Mouse (Mus musculus) MEL (cell line): ENCODE measurements around the gene Slc41a1. TPM values are rescaled to one million over a fixed set of nuclear protein-coding genes. Genes with fewer than 3 reads are reported as not detected.

Source experiments
- DNase-seq: peaks from one replicate; pipeline ENCODE4 v3.0.0; 2011; ENCODE audit warnings: low read depth, low spot score
- H3K27ac ChIP-seq: 2 replicates; pipeline ENCODE4 v1.5.1; 2012; ENCODE audit warnings: low read depth, mild to moderate bottlenecking, control low read depth, low read length, moderate library complexity; ENCODE audit not compliant: control insufficient read depth
- H3K27me3 ChIP-seq, 2 experiments: fragments of 150-350 bp in 1 of 2; sonication (generic) in 1 of 2; 2 replicates each; pipeline ENCODE4 v1.6.1; 2012; ENCODE audit warnings: low read length in 2 of 2, mild to moderate bottlenecking in 2 of 2, improper control_type of control experiment in 1 of 2, moderate library complexity in 1 of 2; ENCODE audit not compliant: insufficient read depth in 2 of 2, control insufficient read depth in 1 of 2
- H3K36me3 ChIP-seq, 2 experiments: 2 replicates each; pipeline ENCODE4 v1.6.1; 2012 to 2014; ENCODE audit warnings: low read length in 2 of 2, improper control_type of control experiment in 1 of 2, inconsistent platforms in 1 of 2, mild to moderate bottlenecking in 1 of 2; ENCODE audit not compliant: insufficient read depth in 2 of 2, control insufficient read depth in 1 of 2
- H3K4me1 ChIP-seq, 2 experiments: fragments of 150-350 bp in 1 of 2; sonication (generic) in 1 of 2; 2 replicates each; pipeline ENCODE4 v1.6.1; 2012; ENCODE audit warnings: low read length in 2 of 2, improper control_type of control experiment in 1 of 2, mild to moderate bottlenecking in 1 of 2; ENCODE audit not compliant: insufficient read depth in 2 of 2, control insufficient read depth in 1 of 2
- H3K4me3 ChIP-seq, 2 experiments: fragments of 150-350 bp in 1 of 2; sonication (generic) in 1 of 2; 2 replicates each; pipeline ENCODE4 v1.5.1; 2012; ENCODE audit warnings: low read depth in 2 of 2, low read length in 2 of 2, mild to moderate bottlenecking in 2 of 2, moderate library complexity in 2 of 2, control low read depth in 1 of 2, improper control_type of control experiment in 1 of 2; ENCODE audit not compliant: control insufficient read depth in 1 of 2, insufficient read depth in 1 of 2
- H3K79me2 ChIP-seq: 2 replicates; pipeline ENCODE4 v1.6.1; 2012; ENCODE audit warnings: mild to moderate bottlenecking, low read length, moderate library complexity; ENCODE audit not compliant: control insufficient read depth, poor library complexity, insufficient read depth
- H3K9ac ChIP-seq: 2 replicates; pipeline ENCODE4 v1.6.1; 2012; ENCODE audit warnings: low read depth, mild to moderate bottlenecking, control low read depth, low read length, moderate library complexity; ENCODE audit not compliant: control insufficient read depth, poor library complexity, severe bottlenecking
- H3K9me3 ChIP-seq: fragments of 150-350 bp; sonication (generic); replicated peaks from 2 replicates; pipeline ENCODE4 v1.6.1; 2012; ENCODE audit warnings: mild to moderate bottlenecking, low read length, improper control_type of control experiment, moderate library complexity; ENCODE audit not compliant: insufficient read depth
- BHLHE40 ChIP-seq: IDR thresholded peaks from 2 replicates; pipeline ENCODE4 v1.6.1; 2012; ENCODE audit warnings: low read depth, mild to moderate bottlenecking, inconsistent platforms, low read length, improper control_type of control experiment, borderline replicate concordance
- CHD1 ChIP-seq: IDR thresholded peaks from 2 replicates; pipeline ENCODE4 v1.6.1; 2012; ENCODE audit warnings: low read depth, mild to moderate bottlenecking, inconsistent platforms, low read length, improper control_type of control experiment
- CHD2 ChIP-seq: IDR thresholded peaks from 2 replicates; pipeline ENCODE4 v1.6.1; 2011; ENCODE audit warnings: low read length, improper control_type of control experiment
- CTCF ChIP-seq, 3 experiments: IDR thresholded peaks in 2 of 3; conservative IDR thresholded peaks in 1 of 3; 2 replicates each; pipeline ENCODE4 v1.5.1; 2011 to 2012; ENCODE audit warnings: low read length in 3 of 3, low read depth in 2 of 3, mild to moderate bottlenecking in 2 of 3, improper control_type of control experiment in 1 of 3, inconsistent platforms in 1 of 3, mixed read lengths in 1 of 3, moderate library complexity in 1 of 3; ENCODE audit not compliant: control insufficient read depth in 1 of 3, insufficient read depth in 1 of 3, poor library complexity in 1 of 3, severe bottlenecking in 1 of 3
- HCFC1 ChIP-seq: IDR thresholded peaks from 2 replicates; pipeline ENCODE4 v1.6.1; 2012; ENCODE audit warnings: low read depth, mild to moderate bottlenecking, inconsistent platforms, low read length, improper control_type of control experiment, moderate library complexity
- MAFK ChIP-seq: IDR thresholded peaks from 2 replicates; pipeline ENCODE4 v1.6.1; 2011; ENCODE audit warnings: low read depth, mild to moderate bottlenecking, low read length, improper control_type of control experiment, borderline replicate concordance
- MAX ChIP-seq: IDR thresholded peaks from 2 replicates; pipeline ENCODE4 v1.6.1; 2011; ENCODE audit warnings: low read length, improper control_type of control experiment
- MEF2A ChIP-seq: IDR thresholded peaks from 2 replicates; pipeline ENCODE4 v1.6.1; 2014; ENCODE audit warnings: low read depth, mild to moderate bottlenecking, inconsistent platforms, low read length, improper control_type of control experiment; ENCODE audit not compliant: poor library complexity, insufficient replicate concordance, severe bottlenecking; ENCODE audit errors: extremely low read depth
- MXI1 ChIP-seq: IDR thresholded peaks from 2 replicates; pipeline ENCODE4 v1.6.1; 2011; ENCODE audit warnings: mild to moderate bottlenecking, low read depth, low read length, improper control_type of control experiment
- NELFE ChIP-seq: IDR thresholded peaks from 2 replicates; pipeline ENCODE4 v1.6.1; 2011; ENCODE audit warnings: low read depth, low read length, improper control_type of control experiment
- NRF1 ChIP-seq: IDR thresholded peaks from 2 replicates; pipeline ENCODE4 v1.6.1; 2014; ENCODE audit warnings: low read depth, mild to moderate bottlenecking, inconsistent platforms, low read length, improper control_type of control experiment, moderate library complexity; ENCODE audit not compliant: poor library complexity, insufficient read depth, severe bottlenecking
- POLR2A ChIP-seq, 2 experiments: IDR thresholded peaks; 2 replicates each; pipeline ENCODE4 v1.6.1; 2011 to 2012; ENCODE audit warnings: low read length in 2 of 2, mild to moderate bottlenecking in 2 of 2, control low read depth in 1 of 2, improper control_type of control experiment in 1 of 2, low read depth in 1 of 2, moderate library complexity in 1 of 2; ENCODE audit not compliant: control insufficient read depth in 1 of 2, insufficient read depth in 1 of 2, poor library complexity in 1 of 2
- POLR2AphosphoS2 ChIP-seq: IDR thresholded peaks from 2 replicates; pipeline ENCODE4 v1.6.1; 2011; ENCODE audit warnings: low read length, improper control_type of control experiment
- POLR2AphosphoS5 ChIP-seq: IDR thresholded peaks from 2 replicates; pipeline ENCODE4 v1.6.1; 2012; ENCODE audit warnings: low read depth, borderline replicate concordance, mild to moderate bottlenecking, inconsistent platforms, low read length, moderate library complexity, mixed read lengths
- SIN3A ChIP-seq: IDR thresholded peaks from 2 replicates; pipeline ENCODE4 v1.6.1; 2012; ENCODE audit warnings: low read length, improper control_type of control experiment, inconsistent platforms
- UBTF ChIP-seq: IDR thresholded peaks from 2 replicates; pipeline ENCODE4 v1.6.1; 2012; ENCODE audit warnings: low read depth, mild to moderate bottlenecking, inconsistent platforms, low read length, improper control_type of control experiment, moderate library complexity, borderline replicate concordance; ENCODE audit not compliant: insufficient read depth
- USF2 ChIP-seq, 2 experiments: IDR thresholded peaks; 2 replicates each; pipeline ENCODE4 v1.6.1; 2011 to 2012; ENCODE audit warnings: improper control_type of control experiment in 2 of 2, low read length in 2 of 2, borderline replicate concordance in 1 of 2, inconsistent platforms in 1 of 2, low read depth in 1 of 2, mild to moderate bottlenecking in 1 of 2; ENCODE audit not compliant: insufficient read depth in 1 of 2
- ZMIZ1 ChIP-seq: IDR thresholded peaks from 2 replicates; pipeline ENCODE4 v1.6.1; 2012; ENCODE audit warnings: low read depth, mild to moderate bottlenecking, inconsistent platforms, low read length, improper control_type of control experiment, moderate library complexity
- ZNF384 ChIP-seq: IDR thresholded peaks from 2 replicates; pipeline ENCODE4 v1.6.1; 2012; ENCODE audit warnings: low read depth, mild to moderate bottlenecking, inconsistent platforms, low read length, improper control_type of control experiment
- polyA plus RNA-seq, 2 experiments: library from polyadenylated mRNA; stranded (reverse) in 1 of 2; unstranded in 1 of 2; fragments of >175 nt in 1 of 2; fragments of >200 nt in 1 of 2; gene quantifications; 2 replicates each; pipeline versions ENCODE4 v1.2.1 to v1.2.4; 2012; ENCODE audit warnings: low replicate concordance in 2 of 2, low read depth in 1 of 2; ENCODE audit not compliant: insufficient read length in 2 of 2, insufficient read depth in 1 of 2, missing spikeins in 1 of 2
- total RNA-seq: library from RNA; depleted of rRNA; stranded (reverse); fragments of 300-350 nt; gene quantifications from 2 replicates; pipeline ENCODE4 v1.2.3, GENCODE M21; 2012

Slc41a1 gene
- total and polyA plus RNA-seq, 3 experiments, result 3.4 to 8.3 TPM; not detected in 1

DNA sequence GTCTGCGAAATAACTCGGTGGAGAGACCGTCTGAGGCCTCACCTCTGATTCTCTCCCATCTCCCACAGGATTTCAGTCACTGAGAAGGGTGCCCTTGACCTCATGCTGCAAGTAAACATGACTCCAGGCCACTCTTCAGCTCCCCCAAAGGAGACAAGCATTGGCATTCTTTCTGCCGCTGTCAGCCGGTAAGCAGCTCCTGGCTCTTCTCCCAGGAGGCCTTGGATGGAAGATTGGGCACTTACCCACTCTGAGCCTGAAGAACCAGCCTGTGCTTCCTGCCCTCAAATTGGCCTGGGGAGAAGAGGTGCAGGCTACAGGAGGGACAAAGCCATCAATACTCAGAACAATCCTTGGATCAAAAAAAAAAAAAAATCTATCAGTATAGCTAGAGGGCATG is 24.6 kb upstream of the Slc41a1 start:
- no peaks in the 10 kb centered on the region for H3K79me2 ChIP-seq
- DNase-seq, result no peak
- no peak overlapping the region for H3K4me3 ChIP-seq
- peaks cover 21 to 28% of the 10 kb centered on the region in 2 experiments for H3K27me3 ChIP-seq
- H3K9me3 ChIP-seq, result no peaks in the 10 kb centered on the region
- TF ChIP-seq USF2 (IDR thresholded peaks at IDR 0.05; ENCODE audit: borderline replicate concordance in 1 of 2, insufficient read depth in 1 of 2, low read depth in 1 of 2, low read length in 2 of 2), result no peak
- TF ChIP-seq CHD1, result no peak
- no peak for TF ChIP-seq POLR2AphosphoS2
- no peak for TF ChIP-seq SIN3A
- H3K27ac ChIP-seq, result no peak overlapping the region
- H3K36me3 ChIP-seq, result no peaks in the 10 kb centered on the region
- H3K9ac ChIP-seq, result no peak overlapping the region
- no peaks in the 10 kb centered on the region for H3K4me1 ChIP-seq

GRCm38 (mm10) chr1:131804166-131804565 is 23.1 kb upstream of the Slc41a1 start:
- Histone ChIP-seq H3K9me3 (no peaks in the 10 kb centered on the region), H3K36me3 (no peaks in the 10 kb centered on the region), H3K9ac (no peak overlapping the region), H3K27ac (no peak overlapping the region), H3K79me2 (no peaks in the 10 kb centered on the region), H3K4me3 (no peak overlapping the region), H3K27me3 (peaks cover 21 to 28% of the 10 kb centered on the region in 2 experiments), H3K4me1 (no peaks in the 10 kb centered on the region)
- no peak for DNase-seq
- no peak for TF ChIP-seq NRF1
- TF ChIP-seq POLR2A (IDR thresholded peaks at IDR 0.05; ENCODE audit: control insufficient read depth in 1 of 2, insufficient read depth in 1 of 2, low read depth in 1 of 2, low read length in 2 of 2, poor library complexity in 1 of 2), result no peak
- TF ChIP-seq SIN3A, result no peak
- no peak for TF ChIP-seq BHLHE40
- no peak for TF ChIP-seq HCFC1
- no peak for TF ChIP-seq CTCF (IDR thresholded peaks at IDR 0.05 in 2 of 3, conservative IDR thresholded peaks at IDR 0.05 in 1 of 3; ENCODE audit: control insufficient read depth in 1 of 3, insufficient read depth in 1 of 3, low read depth in 2 of 3, low read length in 3 of 3, poor library complexity in 1 of 3, severe bottlenecking in 1 of 3)
- no peak for TF ChIP-seq ZNF384
- TF ChIP-seq NELFE, result no peak
- TF ChIP-seq MXI1, result no peak
- TF ChIP-seq USF2 (IDR thresholded peaks at IDR 0.05; ENCODE audit: borderline replicate concordance in 1 of 2, insufficient read depth in 1 of 2, low read depth in 1 of 2, low read length in 2 of 2), result no peak
- TF ChIP-seq UBTF, result no peak

GRCm38 (mm10) chr1:131808986-131809385 is 18.3 kb upstream of the Slc41a1 start:
- H3K9ac ChIP-seq, result no peak overlapping the region
- TF ChIP-seq HCFC1 (no peak), CHD2 (no peak), ZMIZ1 (no peak), POLR2AphosphoS5 (no peak), MAX (no peak), MEF2A (no peak), BHLHE40 (no peak), MAFK (no peak), POLR2A (IDR thresholded peaks at IDR 0.05; ENCODE audit: control insufficient read depth in 1 of 2, insufficient read depth in 1 of 2, low read depth in 1 of 2, low read length in 2 of 2, poor library complexity in 1 of 2) (no peak)
- TF ChIP-seq, all 39 proteins: peak for 0
- peaks cover 10 to 20% of the 10 kb centered on the region in 2 experiments for H3K27me3 ChIP-seq
- no peaks in the 10 kb centered on the region for H3K79me2 ChIP-seq
- H3K9me3 ChIP-seq, result no peaks in the 10 kb centered on the region
- no peaks in the 10 kb centered on the region for H3K4me1 ChIP-seq
- no peak for DNase-seq
- H3K36me3 ChIP-seq, result no peaks in the 10 kb centered on the region
- H3K4me3 ChIP-seq, result no peak overlapping the region
- H3K27ac ChIP-seq, result no peak overlapping the region
